Mouse (Mus musculus) liver, postnatal 0 days (tissue): Measurements from ENCODE around the gene Neurl1b.

Experiments used
- CTCF ChIP-seq: sonication (generic); IDR thresholded peaks from 2 replicates; pipeline ENCODE4 v1.5.1; 2016; ENCODE audit warnings: antibody characterized with exemption, low read depth
- EP300 ChIP-seq: IDR thresholded peaks from 2 replicates; pipeline ENCODE4 v1.6.1; 2016; ENCODE audit warnings: antibody characterized with exemption, low read depth, mild to moderate bottlenecking

DNA sequence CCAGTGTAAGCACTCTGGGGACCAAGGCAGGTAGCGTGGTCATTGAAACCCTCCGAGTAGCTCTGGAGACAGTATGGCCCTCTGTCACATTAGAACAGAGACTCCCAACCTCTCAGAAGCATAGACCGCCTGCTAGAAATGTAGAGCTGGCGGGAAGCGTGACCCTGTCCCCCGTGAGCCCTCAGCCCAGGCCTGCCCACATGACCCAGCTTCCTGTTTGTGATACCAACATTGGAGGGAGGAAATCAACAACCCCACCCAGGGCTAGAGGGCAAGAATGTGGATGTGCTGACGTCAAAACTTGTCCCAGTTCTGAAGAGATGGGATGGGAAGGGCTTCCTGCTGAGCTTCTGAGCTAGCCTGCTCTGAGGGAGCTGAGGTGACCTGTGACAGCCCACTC is 50.3 kb downstream of the Neurl1b start:
- TF ChIP-seq EP300 (peak; percentile 71; the same call in 1 of the 2 replicates), CTCF (no peak)
